Mouse (Mus musculus): ENCODE results near the gene Rragb. TPM values are rescaled to one million over a fixed set of nuclear protein-coding genes. Genes with fewer than 3 reads are reported as not detected.

Gene Rragb
- polyA plus RNA-seq, 1 experiment from 2014 or later = 8.9 TPM

- ATAC-seq = no peak
- H3K4me1 ChIP-seq (ENCODE audit: control insufficient read depth, insufficient read depth, low read length) = no peaks in the 10 kb centered on the region
- H3K4me3 ChIP-seq (ENCODE audit: low read depth, low read length) = no peak overlapping the region
- H3K36me3 ChIP-seq (ENCODE audit: control insufficient read depth, insufficient read depth, low read length) = no peaks in the 10 kb centered on the region
- 80% methylated on average over 1 of the region's 1 CpGs for WGBS
- no peaks in the 10 kb centered on the region for H3K9me3 ChIP-seq (replicated peaks; ENCODE audit: control insufficient read depth, low read length, poor library complexity, severe bottlenecking)
- H3K27ac ChIP-seq (ENCODE audit: low read length) = no peak overlapping the region
- no peak overlapping the region for H3K9ac ChIP-seq (ENCODE audit: low read depth, low read length)
- no peaks in the 10 kb centered on the region for H3K27me3 ChIP-seq (ENCODE audit: control insufficient read depth, insufficient read depth, low read depth, low read length)
- no peak overlapping the region for H3K4me2 ChIP-seq (ENCODE audit: low read length)
Measured at GRCm38 (mm10) chrX:153211101-153211500, 71.3 kb downstream of the Rragb start.

Other genes starting within 250 kb of the Rragb start
- gene Usp51, start 133.5 kb upstream of the Rragb start, polyA plus RNA-seq (2015; fragmentation: Nextera tagmentation; extraction: Ambion mirVana) = 3.2 and 3.5 TPM in 2 replicates
- 149 and 155 TPM in 2 replicates for gene Mageh1, start 102.4 kb upstream of the Rragb start, polyA plus RNA-seq (2015; fragmentation: Nextera tagmentation; extraction: Ambion mirVana)
- gene Foxr2, start 21.2 kb upstream of the Rragb start, polyA plus RNA-seq (2015; fragmentation: Nextera tagmentation; extraction: Ambion mirVana) = 1.2 TPM in 2 replicates
- gene Klf8, start 97.5 kb downstream of the Rragb start, polyA plus RNA-seq (2015; fragmentation: Nextera tagmentation; extraction: Ambion mirVana) = 7.6 and 7.7 TPM in 2 replicates